Mouse (Mus musculus): ENCODE measurements around the gene Slc6a20b.

Slc6a20b gene

GRCm38 (mm10) chr9:123589240-123589910 lies 43.0 kb downstream of the Slc6a20b start:
- no peak for DNase-seq

DNA sequence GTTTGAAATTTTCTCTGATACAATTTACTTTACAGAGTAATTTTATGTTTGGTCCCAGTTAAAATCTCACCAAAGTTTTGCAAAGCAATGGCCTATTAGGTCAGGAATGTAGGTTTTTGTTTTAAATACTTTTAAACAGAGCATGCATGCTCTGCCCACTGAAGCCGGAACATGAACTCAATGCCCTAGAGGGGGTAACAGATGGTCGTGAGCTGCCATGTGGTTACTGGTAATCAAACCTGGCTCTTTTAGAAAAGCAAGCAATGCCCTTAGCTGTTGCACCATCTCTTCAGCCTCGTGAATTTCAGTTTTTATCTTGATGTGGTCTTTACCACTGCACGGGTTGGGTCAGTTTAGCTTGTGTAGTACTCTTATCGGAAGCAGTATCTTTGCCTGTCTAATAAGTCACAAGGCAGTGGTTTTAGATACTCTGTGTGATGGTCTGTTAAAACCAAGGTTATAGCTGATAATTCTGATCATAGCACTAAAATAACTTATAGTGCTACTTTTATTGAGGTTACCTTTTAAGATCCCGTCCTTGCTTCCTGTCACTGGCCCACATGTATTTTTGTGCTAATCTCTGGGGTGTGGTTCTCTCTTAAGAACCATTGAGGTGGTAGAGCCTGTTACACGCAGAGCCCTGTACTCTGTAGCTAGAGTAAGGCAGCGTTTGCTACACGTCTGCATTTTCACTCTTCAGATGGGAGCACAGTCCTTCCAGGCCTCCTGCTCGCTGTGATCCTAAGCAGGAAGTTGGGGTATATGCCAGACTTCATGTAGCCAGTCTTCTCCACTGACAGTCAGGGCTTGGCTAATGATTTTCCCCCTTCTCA lies 54.8 kb downstream of the Slc6a20b start:
- peak; percentile 17 to 23 for DNase-seq

DNA sequence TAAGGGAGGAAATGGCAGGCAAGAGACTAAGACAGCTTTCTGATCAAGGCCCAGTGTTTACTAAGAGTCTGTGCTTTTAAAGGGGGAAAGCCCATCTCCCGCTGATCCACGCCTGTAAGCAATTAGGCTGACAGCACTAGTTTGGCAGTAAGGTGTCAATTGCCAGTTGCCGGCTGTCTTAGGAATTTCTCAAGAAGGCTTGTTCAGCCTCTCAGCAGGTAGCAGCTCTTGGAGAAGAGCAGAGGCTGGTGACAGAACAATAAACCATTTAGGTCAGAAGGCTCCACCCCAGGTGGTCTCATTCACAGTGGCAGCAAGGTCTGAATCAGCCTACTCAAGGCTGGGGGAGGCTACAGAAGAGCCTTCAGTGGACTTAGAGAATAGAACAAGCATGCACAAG lies 77.8 kb downstream of the Slc6a20b start:
- peak in 1 of 2 experiments; percentile 6 for DNase-seq
